Mouse (Mus musculus): Measurements from ENCODE around the gene Gipc2. TPM values are rescaled to one million over a fixed set of nuclear protein-coding genes. Genes with fewer than 3 reads are reported as not detected.
A peak's percentile ranks its signal among the peaks of the same experiment; 100 is the strongest.

Gipc2 gene
- total and polyA plus RNA-seq, 2 experiments from 2014 or later: 12.8 to 13.0 TPM

DNA sequence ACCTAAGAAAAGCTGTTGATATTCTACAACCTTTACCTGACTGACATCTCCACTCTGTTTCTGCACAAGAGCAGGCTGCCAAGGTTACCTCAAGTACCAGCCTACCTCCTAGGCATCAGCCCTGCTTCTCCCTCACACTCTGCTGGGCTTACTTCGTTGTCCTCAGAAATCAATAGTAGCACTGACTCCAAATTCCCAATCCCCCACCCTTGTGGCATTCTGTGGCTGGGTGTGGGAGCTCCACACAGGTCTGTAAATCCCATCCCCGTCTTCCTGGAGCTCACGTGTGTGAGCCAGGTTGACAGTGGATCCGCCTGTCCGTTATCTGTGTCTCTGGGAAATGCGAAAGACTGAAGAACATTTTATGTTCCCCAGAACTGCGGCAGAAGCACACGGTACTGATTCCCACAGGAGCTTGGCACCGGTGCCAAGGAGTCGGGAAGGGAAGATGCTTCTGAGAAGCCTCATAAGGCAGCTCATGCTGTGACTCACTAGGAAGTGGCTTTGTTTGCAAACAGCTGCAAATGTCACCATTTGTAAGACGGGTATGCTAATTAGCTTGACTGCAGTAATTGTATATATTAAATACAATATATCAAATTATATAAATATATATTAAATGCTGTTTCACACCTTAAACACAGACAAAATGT is 10.6 kb downstream of the Gipc2 start:
- 41% methylated on average over 11 of the region's 11 CpGs for WGBS
- Histone ChIP-seq H3K36me3 (ENCODE audit: insufficient read depth, low read length) (no peaks in the 10 kb centered on the region), H3K4me3 (ENCODE audit: low read depth, low read length) (no peak overlapping the region), H3K27me3 (ENCODE audit: insufficient read depth, low read length) (no peaks in the 10 kb centered on the region), H3K4me2 (ENCODE audit: low read depth, low read length, poor library complexity, severe bottlenecking) (no peak overlapping the region), H3K27ac (ENCODE audit: low read depth, low read length) (no peak overlapping the region), H3K4me1 (ENCODE audit: insufficient read depth, low read length) (no peaks in the 10 kb centered on the region), H3K9ac (replicated peaks; ENCODE audit: low read length, poor library complexity, severe bottlenecking) (no peak overlapping the region), H3K9me3 (ENCODE audit: low read length) (no peaks in the 10 kb centered on the region)
- DNase-seq (ENCODE audit: low spot score) (no peak), ATAC-seq (ENCODE audit: low FRiP score) (no peak)
- TF ChIP-seq CTCF (IDR thresholded peaks at IDR 0.05): no peak

GRCm38 (mm10) chr3:152154095-152154494 is 11.9 kb downstream of the Gipc2 start:
- DNase-seq (ENCODE audit: low spot score) (no peak), ATAC-seq (ENCODE audit: low FRiP score) (no peak)
- no peaks in the 10 kb centered on the region for H3K27me3 ChIP-seq (ENCODE audit: insufficient read depth, low read length)
- no peak overlapping the region for H3K27ac ChIP-seq (ENCODE audit: low read depth, low read length)
- H3K4me2 ChIP-seq (ENCODE audit: low read depth, low read length, poor library complexity, severe bottlenecking): no peak overlapping the region
- H3K4me1 ChIP-seq (ENCODE audit: insufficient read depth, low read length): no peaks in the 10 kb centered on the region
- no peak overlapping the region for H3K4me3 ChIP-seq (ENCODE audit: low read depth, low read length)
- WGBS: 93% methylated on average over 5 of the region's 5 CpGs
- no peaks in the 10 kb centered on the region for H3K9me3 ChIP-seq (ENCODE audit: low read length)
- no peak overlapping the region for H3K9ac ChIP-seq (replicated peaks; ENCODE audit: low read length, poor library complexity, severe bottlenecking)
- no peaks in the 10 kb centered on the region for H3K36me3 ChIP-seq (ENCODE audit: insufficient read depth, low read length)
- no peak for TF ChIP-seq CTCF (IDR thresholded peaks at IDR 0.05)

DNA sequence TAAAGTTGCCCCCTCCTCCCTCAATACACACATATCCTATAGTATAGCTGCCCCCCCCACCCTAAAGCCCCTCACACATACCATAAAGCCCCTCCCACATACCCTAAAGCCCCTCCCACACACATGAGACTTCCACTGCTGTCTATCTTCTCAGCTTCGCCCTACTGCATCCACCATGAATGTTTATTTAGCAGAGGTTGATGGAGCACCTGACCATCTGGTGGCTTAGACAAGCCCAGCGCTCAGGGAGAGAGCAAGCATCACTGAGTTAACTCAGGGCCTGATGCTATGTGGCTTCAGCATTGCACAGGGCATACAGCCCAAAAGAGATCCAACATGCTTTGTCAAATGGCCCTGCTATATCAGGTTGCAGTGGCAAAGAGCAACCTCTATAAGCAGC is 12.9 kb downstream of the Gipc2 start:
- Histone ChIP-seq H3K27ac (ENCODE audit: low read depth, low read length) (no peak overlapping the region), H3K36me3 (ENCODE audit: insufficient read depth, low read length) (no peaks in the 10 kb centered on the region), H3K27me3 (ENCODE audit: insufficient read depth, low read length) (no peaks in the 10 kb centered on the region), H3K4me3 (ENCODE audit: low read depth, low read length) (no peak overlapping the region), H3K9me3 (ENCODE audit: low read length) (no peaks in the 10 kb centered on the region), H3K9ac (replicated peaks; ENCODE audit: low read length, poor library complexity, severe bottlenecking) (no peak overlapping the region), H3K4me1 (ENCODE audit: insufficient read depth, low read length) (no peaks in the 10 kb centered on the region), H3K4me2 (ENCODE audit: low read depth, low read length, poor library complexity, severe bottlenecking) (no peak overlapping the region)
- no peak for TF ChIP-seq CTCF (IDR thresholded peaks at IDR 0.05)
- WGBS: 94% methylated on average over 2 of the region's 2 CpGs
- DNase-seq (ENCODE audit: low spot score) (no peak), ATAC-seq (ENCODE audit: low FRiP score) (no peak)

- H3K9ac ChIP-seq (replicated peaks; ENCODE audit: low read length, poor library complexity, severe bottlenecking): no peak overlapping the region
- no peak overlapping the region for H3K4me3 ChIP-seq (ENCODE audit: low read depth, low read length)
- H3K27me3 ChIP-seq (ENCODE audit: insufficient read depth, low read length): no peaks in the 10 kb centered on the region
- H3K27ac ChIP-seq (ENCODE audit: low read depth, low read length): no peak overlapping the region
- H3K4me1 ChIP-seq (ENCODE audit: insufficient read depth, low read length): no peaks in the 10 kb centered on the region
- ATAC-seq (ENCODE audit: low FRiP score) (no peak), DNase-seq (ENCODE audit: low spot score) (no peak)
- no peaks in the 10 kb centered on the region for H3K9me3 ChIP-seq (ENCODE audit: low read length)
- TF ChIP-seq CTCF (IDR thresholded peaks at IDR 0.05): no peak
- H3K4me2 ChIP-seq (ENCODE audit: low read depth, low read length, poor library complexity, severe bottlenecking): no peak overlapping the region
- no peaks in the 10 kb centered on the region for H3K36me3 ChIP-seq (ENCODE audit: insufficient read depth, low read length)
- 93% methylated on average over 1 of the region's 1 CpGs for WGBS
These were observed 13.6 kb downstream of the Gipc2 start for GRCm38 (mm10) chr3:152152483-152152804.

GRCm38 (mm10) chr3:152151725-152152482 is 14.1 kb downstream of the Gipc2 start:
- H3K4me3 ChIP-seq (ENCODE audit: low read depth, low read length): no peak overlapping the region; the same call in 1 of the 2 replicates

DNA sequence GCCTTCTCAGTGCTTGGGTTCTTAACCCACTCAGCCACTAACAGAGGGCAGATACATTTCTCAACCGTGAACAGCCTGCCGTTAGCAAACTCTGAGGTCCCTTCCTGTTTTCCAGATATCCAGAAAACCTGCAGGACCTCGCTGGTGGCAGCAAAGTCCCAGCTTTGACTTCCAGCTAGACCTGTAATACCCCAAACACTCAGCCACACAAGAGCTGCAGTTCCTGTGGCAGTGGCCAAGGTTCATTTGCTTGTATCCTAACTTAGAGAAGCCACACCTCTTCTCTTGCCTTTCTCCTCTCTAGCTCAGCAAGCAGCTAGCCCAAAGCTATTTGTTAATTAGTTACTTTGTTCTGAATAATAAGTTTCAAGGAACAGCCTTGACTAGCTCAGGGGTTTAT is 16.2 kb downstream of the Gipc2 start:
- WGBS: 68% methylated on average over 3 of the region's 3 CpGs
- no peaks in the 10 kb centered on the region for H3K27me3 ChIP-seq (ENCODE audit: insufficient read depth, low read length)

More at GRCm38 (mm10) chr3:152151725-152152482, 14.1 kb downstream of the Gipc2 start:
- ATAC-seq (ENCODE audit: low FRiP score): peak; percentile 50
- WGBS: 60% methylated on average over 27 of the region's 29 CpGs
- TF ChIP-seq CTCF (IDR thresholded peaks at IDR 0.05): no peak
- no peak for DNase-seq (ENCODE audit: low spot score)
- peak overlapping the region; percentile 29 for H3K4me2 ChIP-seq (ENCODE audit: low read depth, low read length, poor library complexity, severe bottlenecking)
- H3K9me3 ChIP-seq (ENCODE audit: low read length): no peaks in the 10 kb centered on the region
- no peak overlapping the region for H3K27ac ChIP-seq (ENCODE audit: low read depth, low read length)
- H3K27me3 ChIP-seq (ENCODE audit: insufficient read depth, low read length): no peaks in the 10 kb centered on the region
- H3K36me3 ChIP-seq (ENCODE audit: insufficient read depth, low read length): no peaks in the 10 kb centered on the region
- H3K9ac ChIP-seq (replicated peaks; ENCODE audit: low read length, poor library complexity, severe bottlenecking): 0 out of 2 replicates have a peak overlapping the region, but pooled peaks have one; percentile 8
- no peaks in the 10 kb centered on the region for H3K4me1 ChIP-seq (ENCODE audit: insufficient read depth, low read length)

More for the DNA sequence above, 16.2 kb downstream of the Gipc2 start:
- no peaks in the 10 kb centered on the region for H3K36me3 ChIP-seq (ENCODE audit: insufficient read depth, low read length)
- no peak overlapping the region for H3K4me2 ChIP-seq (ENCODE audit: low read depth, low read length, poor library complexity, severe bottlenecking)
- H3K27ac ChIP-seq (ENCODE audit: low read depth, low read length): no peak overlapping the region
- H3K4me1 ChIP-seq (ENCODE audit: insufficient read depth, low read length): no peaks in the 10 kb centered on the region
- ATAC-seq (ENCODE audit: low FRiP score) (no peak), DNase-seq (ENCODE audit: low spot score) (no peak)
- H3K9ac ChIP-seq (replicated peaks; ENCODE audit: low read length, poor library complexity, severe bottlenecking): no peak overlapping the region
- no peak for TF ChIP-seq CTCF (IDR thresholded peaks at IDR 0.05)
- no peak overlapping the region for H3K4me3 ChIP-seq (ENCODE audit: low read depth, low read length)
- no peaks in the 10 kb centered on the region for H3K9me3 ChIP-seq (ENCODE audit: low read length)

All from midbrain, postnatal 0 days (tissue).